Mouse (Mus musculus) lung, postnatal 0 days (tissue): ENCODE data around the gene St6galnac3. TPM values are rescaled to one million over a fixed set of nuclear protein-coding genes. Genes with fewer than 3 reads are reported as not detected.

Source experiments
- ATAC-seq: fragments of 200-750 bp; cut with Nextera tagmentation; 2 replicates; pipeline ENCODE4 v1.8.0; 2017; ENCODE audit warnings: moderate library complexity
- DNase-seq: peaks from one replicate; pipeline ENCODE4 v3.0.0-alpha.2; 2016; ENCODE audit warnings: low spot score
- H3K27ac ChIP-seq: fragments of 300-500 bp; sonication (generic); 2 replicates; pipeline ENCODE4 v1.5.1; 2014; ENCODE audit warnings: antibody characterized with exemption, mild to moderate bottlenecking, low read length, mixed read lengths
- H3K27me3 ChIP-seq: fragments of 300-500 bp; sonication (generic); replicated peaks from 2 replicates; pipeline ENCODE4 v1.6.1; 2014; ENCODE audit warnings: low read length, mixed read lengths; ENCODE audit not compliant: insufficient read depth
- H3K36me3 ChIP-seq: fragments of 300-500 bp; sonication (generic); 2 replicates; pipeline ENCODE4 v1.6.1; 2014; ENCODE audit warnings: low read length, mixed read lengths; ENCODE audit not compliant: insufficient read depth
- H3K4me1 ChIP-seq: fragments of 300-500 bp; sonication (generic); 2 replicates; pipeline ENCODE4 v1.6.1; 2014; ENCODE audit warnings: antibody characterized with exemption, low read depth, low read length, mixed read lengths; ENCODE audit not compliant: insufficient read depth
- H3K4me2 ChIP-seq: fragments of 300-500 bp; sonication (generic); replicated peaks from 2 replicates; pipeline ENCODE4 v1.6.1; 2014; ENCODE audit warnings: low read depth, mild to moderate bottlenecking, low read length, moderate library complexity, mixed read lengths
- H3K4me3 ChIP-seq: fragments of 300-500 bp; sonication (generic); 2 replicates; pipeline ENCODE4 v1.5.1; 2014; ENCODE audit warnings: low read depth, low read length
- H3K9ac ChIP-seq: fragments of 300-500 bp; sonication (generic); replicated peaks from 2 replicates; pipeline ENCODE4 v1.6.1; 2014; ENCODE audit warnings: low read depth, mild to moderate bottlenecking
- H3K9me3 ChIP-seq: fragments of 300-500 bp; sonication (generic); 2 replicates; pipeline ENCODE4 v1.6.1; 2016; ENCODE audit warnings: low read length, mixed read lengths
- CTCF ChIP-seq: IDR thresholded peaks from 2 replicates; pipeline ENCODE4 v1.5.1; 2016; ENCODE audit warnings: antibody characterized with exemption, mild to moderate bottlenecking
- EP300 ChIP-seq: IDR thresholded peaks from 2 replicates; pipeline ENCODE4 v1.6.1; 2016; ENCODE audit warnings: antibody characterized with exemption, mild to moderate bottlenecking, control low read depth
- WGBS: fragments of 180-500 bp; shearing (Covaris S2); extraction: QIAGEN DNeasy Blood & Tissue Kit; methylation state at CpG from one replicate; pipeline ENCODE4 v1.1.7; 2014; 5-methylcytosine and 5-hydroxymethylcytosine counted together
- polyA plus RNA-seq: library from polyadenylated mRNA; unstranded; fragments of >200 nt; fragmentation: Nextera tagmentation; extraction: Ambion mirVana; gene quantifications from 2 replicates; pipeline ENCODE4 v1.2.1, GENCODE M21; 2015

Gene St6galnac3
- polyA plus RNA-seq, 1 experiment from 2014 or later, result 12.9 TPM

GRCm38 (mm10) chr3:153460173-153460572 is 264.8 kb downstream of the St6galnac3 start:
- WGBS, result 63% methylated on average over 4 of the region's 4 CpGs
- peak; percentile 13 for DNase-seq

GRCm38 (mm10) chr3:153458593-153458992 is 266.4 kb downstream of the St6galnac3 start:
- no peak overlapping the region for H3K9ac ChIP-seq
- H3K9me3 ChIP-seq, result no peaks in the 10 kb centered on the region
- H3K36me3 ChIP-seq, result no peaks in the 10 kb centered on the region
- DNase-seq (no peak), ATAC-seq (no peak)
- 81% methylated on average over 3 of the region's 3 CpGs for WGBS
- H3K4me2 ChIP-seq, result no peak overlapping the region
- no peaks in the 10 kb centered on the region for H3K4me1 ChIP-seq
- H3K27ac ChIP-seq, result no peak overlapping the region
- no peak overlapping the region for H3K4me3 ChIP-seq
- TF ChIP-seq EP300 (no peak), CTCF (no peak)
- H3K27me3 ChIP-seq, result no peaks in the 10 kb centered on the region

More at GRCm38 (mm10) chr3:153460173-153460572, 264.8 kb downstream of the St6galnac3 start:
- no peak overlapping the region for H3K4me3 ChIP-seq
- no peaks in the 10 kb centered on the region for H3K4me1 ChIP-seq
- H3K27ac ChIP-seq, result no peak overlapping the region
- H3K36me3 ChIP-seq, result no peaks in the 10 kb centered on the region
- H3K27me3 ChIP-seq, result no peaks in the 10 kb centered on the region
- H3K4me2 ChIP-seq, result no peak overlapping the region
- no peaks in the 10 kb centered on the region for H3K9me3 ChIP-seq
- peak; percentile 44 for ATAC-seq
- TF ChIP-seq CTCF (no peak), EP300 (no peak)
- no peak overlapping the region for H3K9ac ChIP-seq

- Histone ChIP-seq H3K4me3 (no peak overlapping the region), H3K4me2 (no peak overlapping the region), H3K4me1 (no peaks in the 10 kb centered on the region), H3K9ac (no peak overlapping the region), H3K27me3 (no peaks in the 10 kb centered on the region), H3K36me3 (no peaks in the 10 kb centered on the region), H3K9me3 (no peaks in the 10 kb centered on the region), H3K27ac (no peak overlapping the region)
- ATAC-seq (no peak), DNase-seq (no peak)
- TF ChIP-seq EP300 (no peak), CTCF (no peak)
- 86% methylated on average over 4 of the region's 4 CpGs for WGBS
Observed at GRCm38 (mm10) chr3:153457701-153458100, 267.3 kb downstream of the St6galnac3 start.

- peak; percentile 56; the same call in 1 of the 2 replicates for ATAC-seq
- H3K27ac ChIP-seq, result no peak overlapping the region
- H3K27me3 ChIP-seq, result no peaks in the 10 kb centered on the region
- H3K4me1 ChIP-seq, result no peaks in the 10 kb centered on the region
- H3K4me2 ChIP-seq, result no peak overlapping the region
- H3K36me3 ChIP-seq, result no peaks in the 10 kb centered on the region
- no peak overlapping the region for H3K9ac ChIP-seq
- 74% methylated on average over 2 of the region's 2 CpGs for WGBS
- no peak overlapping the region for H3K4me3 ChIP-seq
- H3K9me3 ChIP-seq, result no peaks in the 10 kb centered on the region
- peak; percentile 41; the same call in 1 of the 2 replicates for TF ChIP-seq EP300
- TF ChIP-seq CTCF, result no peak
- DNase-seq, result peak; percentile 63
Observed at GRCm38 (mm10) chr3:153457203-153457602, 267.8 kb downstream of the St6galnac3 start.

GRCm38 (mm10) chr3:153456227-153456626 is 268.7 kb downstream of the St6galnac3 start:
- Histone ChIP-seq H3K4me2 (no peak overlapping the region), H3K27me3 (no peaks in the 10 kb centered on the region), H3K27ac (no peak overlapping the region), H3K4me1 (no peaks in the 10 kb centered on the region), H3K9me3 (no peaks in the 10 kb centered on the region), H3K36me3 (no peaks in the 10 kb centered on the region), H3K9ac (no peak overlapping the region), H3K4me3 (no peak overlapping the region)
- no peak for DNase-seq
- TF ChIP-seq EP300 (no peak), CTCF (no peak)
- 80% methylated on average over 5 of the region's 5 CpGs for WGBS
- ATAC-seq, result no peak

GRCm38 (mm10) chr3:153453127-153454049 is 271.6 kb downstream of the St6galnac3 start:
- H3K9ac ChIP-seq, result no peak overlapping the region
- no peaks in the 10 kb centered on the region for H3K9me3 ChIP-seq
- no peak for DNase-seq
- TF ChIP-seq CTCF, result no peak
- no peak for TF ChIP-seq EP300
- H3K4me2 ChIP-seq, result no peak overlapping the region
- H3K27ac ChIP-seq, result no peak overlapping the region
- no peaks in the 10 kb centered on the region for H3K36me3 ChIP-seq
- H3K27me3 ChIP-seq, result no peaks in the 10 kb centered on the region
- H3K4me3 ChIP-seq, result no peak overlapping the region
- H3K4me1 ChIP-seq, result no peaks in the 10 kb centered on the region
- ATAC-seq, result no peak
- WGBS, result 92% methylated on average over 7 of the region's 7 CpGs
